Mouse (Mus musculus) hindbrain, postnatal 0 days (tissue): Measurements from ENCODE around the gene Rasgef1b. TPM values are rescaled to one million over a fixed set of nuclear protein-coding genes. Genes with fewer than 3 reads are reported as not detected.
A peak's percentile ranks its signal among the peaks of the same experiment; 100 is the strongest.

ENCODE experiments used
- ATAC-seq: fragments of 200-750 bp; cut with Nextera tagmentation; 2 replicates; pipeline ENCODE4 v1.8.0; 2017; ENCODE audit warnings: mild to moderate bottlenecking, moderate TSS enrichment, moderate library complexity
- DNase-seq: peaks from one replicate; pipeline ENCODE4 v3.0.0-alpha.2; 2015; ENCODE audit warnings: low spot score
- H3K27ac ChIP-seq: fragments of 300-500 bp; sonication (generic); 2 replicates; pipeline ENCODE4 v1.5.1; 2014; ENCODE audit warnings: mild to moderate bottlenecking
- H3K27me3 ChIP-seq: fragments of 300-500 bp; sonication (generic); 2 replicates; pipeline ENCODE4 v1.6.1; 2014; ENCODE audit warnings: low read length, mixed read lengths; ENCODE audit not compliant: insufficient read depth
- H3K36me3 ChIP-seq: fragments of 300-500 bp; sonication (generic); 2 replicates; pipeline ENCODE4 v1.6.1; 2014; ENCODE audit warnings: low read length, mixed read lengths; ENCODE audit not compliant: insufficient read depth
- H3K4me1 ChIP-seq: fragments of 300-500 bp; sonication (generic); 2 replicates; pipeline ENCODE4 v1.6.1; 2014; ENCODE audit warnings: antibody characterized with exemption, low read length, mixed read lengths; ENCODE audit not compliant: insufficient read depth
- H3K4me2 ChIP-seq: fragments of 300-500 bp; sonication (generic); 2 replicates; pipeline ENCODE4 v1.6.1; 2014; ENCODE audit warnings: low read depth, mild to moderate bottlenecking, low read length, moderate library complexity, mixed read lengths
- H3K4me3 ChIP-seq: fragments of 300-500 bp; sonication (generic); 2 replicates; pipeline ENCODE4 v1.5.1; 2014; ENCODE audit warnings: low read length
- H3K9ac ChIP-seq: fragments of 300-500 bp; sonication (generic); replicated peaks from 2 replicates; pipeline ENCODE4 v1.6.1; 2014; ENCODE audit warnings: mild to moderate bottlenecking, low read length, moderate library complexity, mixed read lengths
- H3K9me3 ChIP-seq: fragments of 300-500 bp; sonication (generic); 2 replicates; pipeline ENCODE4 v1.6.1; 2016; ENCODE audit warnings: low read length, mixed read lengths
- CTCF ChIP-seq: IDR thresholded peaks from 2 replicates; pipeline ENCODE4 v1.5.1; 2016; ENCODE audit warnings: antibody characterized with exemption, control low read depth, low read depth
- WGBS: fragments of 180-500 bp; shearing (Covaris S2); extraction: QIAGEN DNeasy Blood & Tissue Kit; methylation state at CpG from one replicate; pipeline ENCODE4 v1.1.7; 2014; 5-methylcytosine and 5-hydroxymethylcytosine counted together
- polyA plus RNA-seq: library from polyadenylated mRNA; unstranded; fragments of >200 nt; fragmentation: Nextera tagmentation; extraction: Ambion mirVana; gene quantifications from 2 replicates; pipeline ENCODE4 v1.2.1, GENCODE M21; 2015
- total RNA-seq: library from RNA; depleted of rRNA; stranded (reverse); fragments of >200 nt; gene quantifications from 2 replicates; pipeline ENCODE4 v1.2.3, GENCODE M21; 2014

Gene Rasgef1b
- total and polyA plus RNA-seq, 2 experiments from 2014 or later = 32.0 to 39.9 TPM

DNA sequence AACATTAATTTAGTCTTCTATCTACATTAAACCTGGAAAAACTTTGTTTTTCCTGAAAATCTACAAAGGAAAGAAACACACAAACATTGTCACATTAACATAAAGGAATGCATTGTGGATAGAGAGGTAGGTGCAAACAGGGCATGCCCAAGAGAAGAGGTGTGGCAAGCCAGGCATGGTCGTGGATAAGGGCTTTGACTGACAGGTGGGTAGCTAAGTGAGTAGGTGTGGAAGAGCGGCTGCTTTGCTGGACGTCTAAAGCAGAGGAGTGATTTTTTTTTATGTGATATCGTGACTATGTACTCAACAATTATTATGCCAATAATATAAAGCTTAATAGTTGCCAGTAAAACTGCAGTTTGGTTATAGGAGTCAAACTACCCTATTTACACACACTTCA lies 408.1 kb downstream of the Rasgef1b start:
- no peaks in the 10 kb centered on the region for H3K36me3 ChIP-seq
- 78% methylated on average over 4 of the region's 4 CpGs for WGBS

GRCm38 (mm10) chr5:99297939-99298338 lies 430.9 kb downstream of the Rasgef1b start:
- H3K27me3 ChIP-seq = no peaks in the 10 kb centered on the region
- no peaks in the 10 kb centered on the region for H3K36me3 ChIP-seq
- WGBS = 58% methylated on average over 4 of the region's 4 CpGs
- no peak overlapping the region for H3K9ac ChIP-seq
- DNase-seq (no peak), ATAC-seq (no peak)
- H3K27ac ChIP-seq = no peak overlapping the region
- H3K4me3 ChIP-seq = no peak overlapping the region
- no peak for TF ChIP-seq CTCF
- H3K4me2 ChIP-seq = no peak overlapping the region
- no peaks in the 10 kb centered on the region for H3K4me1 ChIP-seq
- no peaks in the 10 kb centered on the region for H3K9me3 ChIP-seq

More for the DNA sequence above, 408.1 kb downstream of the Rasgef1b start:
- DNase-seq = no peak
- TF ChIP-seq CTCF = no peak
- Histone ChIP-seq H3K9me3 (no peaks in the 10 kb centered on the region), H3K4me1 (no peaks in the 10 kb centered on the region), H3K4me3 (no peak overlapping the region), H3K27me3 (no peaks in the 10 kb centered on the region), H3K27ac (no peak overlapping the region), H3K4me2 (no peak overlapping the region), H3K9ac (no peak overlapping the region)
- no peak for ATAC-seq

DNA sequence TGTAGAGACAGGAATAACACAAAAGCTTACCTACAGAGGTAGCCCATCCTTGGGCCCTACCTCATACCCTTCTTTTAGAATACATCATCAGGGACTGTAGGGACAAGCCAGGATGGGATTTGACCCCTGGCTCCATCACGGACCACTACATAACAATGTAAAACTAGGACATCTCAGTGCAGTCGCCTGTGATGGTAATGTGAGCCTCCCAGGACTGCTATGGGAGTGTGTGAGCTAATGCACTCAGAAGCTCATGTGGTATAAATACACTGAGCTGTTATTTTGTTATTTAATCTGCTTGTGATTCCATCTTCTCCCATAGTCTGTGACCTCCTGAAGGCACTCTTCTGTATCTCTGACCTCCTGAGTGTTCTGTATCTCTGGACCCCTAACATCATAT lies 432.5 kb downstream of the Rasgef1b start:
- Histone ChIP-seq H3K27me3 (no peaks in the 10 kb centered on the region), H3K9ac (no peak overlapping the region), H3K9me3 (no peaks in the 10 kb centered on the region), H3K4me2 (no peak overlapping the region), H3K4me1 (no peaks in the 10 kb centered on the region), H3K4me3 (no peak overlapping the region), H3K27ac (no peak overlapping the region), H3K36me3 (no peaks in the 10 kb centered on the region)
- no peak for DNase-seq
- no peak for ATAC-seq
- TF ChIP-seq CTCF = no peak
- WGBS = 80% methylated on average over 2 of the region's 2 CpGs

DNA sequence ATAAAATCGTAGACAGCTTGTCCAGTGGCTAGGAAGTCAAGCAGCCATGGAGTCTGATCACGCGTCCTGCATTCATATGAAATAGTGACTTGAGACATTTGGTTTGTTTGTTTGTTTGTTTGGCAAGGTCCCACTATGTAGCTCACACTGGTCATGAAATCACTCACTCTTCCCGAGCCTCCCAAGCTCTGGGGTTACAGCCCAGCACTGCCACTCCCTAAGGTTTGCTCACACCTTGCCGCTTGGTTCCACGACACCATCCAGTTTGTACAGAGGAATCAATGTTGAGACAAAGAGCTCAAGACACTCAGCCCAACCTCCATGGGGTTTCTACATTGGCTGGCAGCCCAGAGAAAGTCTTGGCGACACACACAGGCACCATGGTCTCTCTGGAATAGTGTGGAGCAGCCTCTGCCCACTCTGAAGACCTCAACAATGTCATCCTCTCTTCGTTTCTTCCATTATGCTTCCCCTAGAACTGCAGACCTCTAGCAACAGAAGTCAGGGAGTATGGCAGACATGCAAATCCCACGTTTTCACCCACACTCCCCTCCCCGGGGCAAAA lies 436.5 kb downstream of the Rasgef1b start:
- H3K4me3 ChIP-seq = no peak overlapping the region
- DNase-seq = peak; percentile 67
- WGBS = 58% methylated on average over 10 of the region's 10 CpGs
- TF ChIP-seq CTCF = no peak
- H3K9ac ChIP-seq = no peak overlapping the region
- peak; percentile 79 for ATAC-seq
- H3K27ac ChIP-seq = no peak overlapping the region
- no peaks in the 10 kb centered on the region for H3K4me1 ChIP-seq
- no peak overlapping the region for H3K4me2 ChIP-seq
- no peaks in the 10 kb centered on the region for H3K9me3 ChIP-seq
- no peaks in the 10 kb centered on the region for H3K36me3 ChIP-seq
- no peaks in the 10 kb centered on the region for H3K27me3 ChIP-seq

DNA sequence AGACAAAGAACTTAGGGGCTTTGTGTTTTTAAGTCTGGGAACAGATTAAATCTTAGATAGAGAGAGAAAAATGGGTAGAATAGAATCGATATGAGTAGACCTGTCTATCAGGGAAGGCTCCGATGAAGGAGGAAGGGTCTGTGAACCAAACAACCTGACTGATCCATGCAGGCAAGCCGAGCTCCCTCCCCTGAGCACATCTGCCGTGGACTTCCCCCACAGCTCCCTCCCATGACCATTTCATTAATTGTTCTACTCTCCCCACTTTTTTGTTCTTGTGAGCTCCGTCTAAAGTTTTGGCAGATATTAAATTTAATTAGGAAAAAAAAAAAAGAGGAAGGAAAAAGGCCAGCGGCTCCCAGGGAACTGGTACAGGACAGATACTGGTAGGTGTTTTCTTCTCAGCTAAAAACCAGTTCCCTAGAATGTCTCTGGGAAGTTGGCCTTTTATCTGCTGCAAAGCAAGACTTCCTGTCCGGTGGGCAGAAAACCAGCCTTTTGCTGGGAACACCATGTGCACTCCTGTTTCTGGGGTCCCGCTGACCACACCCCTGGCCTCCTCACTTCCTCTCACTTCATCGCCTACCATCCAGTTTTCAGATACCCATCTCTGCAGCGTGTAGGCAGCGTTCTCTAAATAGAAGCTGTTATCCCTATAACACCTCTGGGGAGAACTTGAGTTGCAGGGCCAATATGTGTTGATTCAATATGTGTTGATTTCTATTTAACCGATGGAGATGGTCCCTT lies 437.6 kb downstream of the Rasgef1b start:
- no peak for DNase-seq
- no peak for TF ChIP-seq CTCF
- no peaks in the 10 kb centered on the region for H3K9me3 ChIP-seq
- no peak overlapping the region for H3K4me2 ChIP-seq
- H3K36me3 ChIP-seq = no peaks in the 10 kb centered on the region
- H3K4me3 ChIP-seq = no peak overlapping the region
- no peaks in the 10 kb centered on the region for H3K27me3 ChIP-seq
- WGBS = 73% methylated on average over 12 of the region's 12 CpGs
- no peaks in the 10 kb centered on the region for H3K4me1 ChIP-seq
- H3K27ac ChIP-seq = no peak overlapping the region
- H3K9ac ChIP-seq = no peak overlapping the region
- ATAC-seq = no peak

- ATAC-seq = no peak
- no peak for TF ChIP-seq CTCF
- DNase-seq = no peak
- no peak overlapping the region for H3K4me2 ChIP-seq
- no peak overlapping the region for H3K4me3 ChIP-seq
- H3K4me1 ChIP-seq = no peaks in the 10 kb centered on the region
- 88% methylated on average over 4 of the region's 4 CpGs for WGBS
- no peaks in the 10 kb centered on the region for H3K36me3 ChIP-seq
- H3K27ac ChIP-seq = no peak overlapping the region
- H3K9me3 ChIP-seq = no peaks in the 10 kb centered on the region
- no peak overlapping the region for H3K9ac ChIP-seq
- no peaks in the 10 kb centered on the region for H3K27me3 ChIP-seq
Observed at GRCm38 (mm10) chr5:99288262-99288661, 440.6 kb downstream of the Rasgef1b start.

DNA sequence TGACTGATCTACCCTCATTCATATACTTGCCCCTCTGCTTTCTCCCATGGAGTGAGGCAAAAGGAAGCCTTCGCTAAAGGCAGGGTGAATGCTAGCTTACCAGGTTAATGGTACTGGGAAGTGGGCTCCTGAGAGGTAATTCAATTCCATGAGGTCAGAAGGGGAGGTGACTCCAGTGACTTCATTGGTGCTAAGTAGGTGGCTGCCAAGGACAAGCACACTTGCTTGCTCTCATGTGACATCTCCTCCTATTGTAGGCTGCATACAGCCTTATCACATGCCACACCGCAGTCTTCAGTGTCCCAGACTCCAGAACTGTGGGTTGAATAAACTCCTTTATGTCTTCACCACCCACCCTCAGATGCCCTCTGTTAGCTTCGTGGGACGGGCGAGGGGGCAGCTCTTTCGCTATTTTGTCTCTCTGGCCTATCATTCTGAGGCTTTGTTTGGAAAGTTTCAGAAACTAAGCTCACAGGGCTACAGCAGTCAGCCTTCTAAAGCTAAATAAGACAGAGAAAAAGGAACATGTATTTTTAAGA lies 441.1 kb downstream of the Rasgef1b start:
- Histone ChIP-seq H3K9ac (no peak overlapping the region), H3K27ac (no peak overlapping the region), H3K9me3 (no peaks in the 10 kb centered on the region), H3K4me3 (no peak overlapping the region), H3K27me3 (no peaks in the 10 kb centered on the region), H3K4me1 (no peaks in the 10 kb centered on the region), H3K4me2 (no peak overlapping the region), H3K36me3 (no peaks in the 10 kb centered on the region)
- no peak for TF ChIP-seq CTCF
- DNase-seq (no peak), ATAC-seq (no peak)
- 83% methylated on average over 6 of the region's 6 CpGs for WGBS
